Mouse (Mus musculus) cerebellum, adult 2 months (tissue): ENCODE measurements around the gene Pfas. TPM values are rescaled to one million over a fixed set of nuclear protein-coding genes. Genes with fewer than 3 reads are reported as not detected.

Source experiments
- DNase-seq, 2 experiments: peaks; one replicate each; pipeline ENCODE4 v3.0.0; 2021
- H3K27ac ChIP-seq: fragments of 200-500 bp; 2 replicates; pipeline ENCODE4 v1.5.1; 2012; ENCODE audit warnings: low read length, control low read depth, inconsistent platforms; ENCODE audit not compliant: insufficient read depth
- H3K27me3 ChIP-seq: fragments of 200-500 bp; 2 replicates; pipeline ENCODE4 v1.6.1; 2012; ENCODE audit warnings: inconsistent platforms, mild to moderate bottlenecking, low read length, moderate library complexity; ENCODE audit not compliant: control insufficient read depth, insufficient read depth
- H3K4me1 ChIP-seq: fragments of 200-500 bp; 2 replicates; pipeline ENCODE4 v1.6.1; 2011; ENCODE audit warnings: low read length; ENCODE audit not compliant: control insufficient read depth, insufficient read depth
- H3K4me3 ChIP-seq: fragments of 200-500 bp; replicated peaks from 2 replicates; pipeline ENCODE3; 2011; ENCODE audit warnings: mild to moderate bottlenecking, low read depth, low read length, control low read depth; ENCODE audit not compliant: insufficient read depth
- CTCF ChIP-seq: fragments of 200-500 bp; IDR thresholded peaks from 2 replicates; pipeline ENCODE4 v1.5.1; 2011; ENCODE audit warnings: low read depth, mild to moderate bottlenecking, control low read depth, low read length, moderate library complexity, borderline replicate concordance; ENCODE audit not compliant: insufficient read depth
- POLR2A ChIP-seq: fragments of 200-500 bp; IDR thresholded peaks from 2 replicates; pipeline ENCODE4 v1.6.1; 2011; ENCODE audit warnings: low read length, control low read depth, borderline replicate concordance; ENCODE audit not compliant: insufficient read depth
- WGBS: fragments of 180-500 bp; shearing (Covaris S2); methylation state at CpG from one replicate; pipeline ENCODE4 v1.1.7; 2018; 5-methylcytosine and 5-hydroxymethylcytosine counted together
- polyA plus RNA-seq: library from polyadenylated mRNA; depleted of rRNA; stranded (reverse); fragments of >200 nt; gene quantifications from 2 replicates; pipeline ENCODE4 v1.2.3, GENCODE M21; 2012

Pfas gene
- polyA plus RNA-seq, 1 experiment, result 23.2 TPM

GRCm38 (mm10) chr11:69046395-69046774 lies 38.1 kb upstream of the Pfas start:
- H3K27me3 ChIP-seq, result no peaks in the 10 kb centered on the region
- TF ChIP-seq POLR2A (no peak), CTCF (no peak)
- no peak overlapping the region for H3K27ac ChIP-seq
- WGBS, result 23% methylated on average over 9 of the region's 9 CpGs
- DNase-seq, result no peak
- H3K4me1 ChIP-seq, result no peaks in the 10 kb centered on the region
- no peak overlapping the region for H3K4me3 ChIP-seq

GRCm38 (mm10) chr11:69045531-69046394 lies 37.5 kb upstream of the Pfas start, which contains the start of gene Aurkb:
TSS of gene Aurkb (plus strand) at chr11:69045647.
- no peaks in the 10 kb centered on the region for H3K4me1 ChIP-seq
- H3K4me3 ChIP-seq, result peak within 1 kb of the TSS; percentile 65
- no peaks in the 10 kb centered on the region for H3K27me3 ChIP-seq
- no peak within 1 kb of the TSS for H3K27ac ChIP-seq
- peak; percentile 74 to 79 for DNase-seq
- no peak for TF ChIP-seq POLR2A
- no peak for TF ChIP-seq CTCF
- 1% methylated on average over 54 of the region's 54 CpGs for WGBS

- no peaks in the 10 kb centered on the region for H3K27me3 ChIP-seq
- TF ChIP-seq CTCF, result no peak
- no peak for TF ChIP-seq POLR2A
- H3K27ac ChIP-seq, result no peak overlapping the region
- DNase-seq, result peak in 1 of 2 experiments; percentile 33
- 72% methylated on average over 5 of the region's 5 CpGs for WGBS
- peaks cover 3% of the 10 kb centered on the region for H3K4me1 ChIP-seq
- no peak overlapping the region for H3K4me3 ChIP-seq
Measured at GRCm38 (mm10) chr11:69038173-69038572, 29.9 kb upstream of the Pfas start.

GRCm38 (mm10) chr11:69037231-69038061 lies 29.2 kb upstream of the Pfas start:
- peak; percentile 84 to 87 for DNase-seq
- peak overlapping the region; percentile 72; the same call in 1 of the 2 replicates for H3K27ac ChIP-seq
- H3K27me3 ChIP-seq, result no peaks in the 10 kb centered on the region
- under 1% methylated on average over 34 of the region's 34 CpGs for WGBS
- H3K4me3 ChIP-seq, result peak overlapping the region; percentile 97
- peaks cover 3% of the 10 kb centered on the region for H3K4me1 ChIP-seq
- TF ChIP-seq POLR2A, result no peak

- Histone ChIP-seq H3K4me3 (peak overlapping the region; percentile 97), H3K4me1 (peaks cover 3% of the 10 kb centered on the region), H3K27ac (peak overlapping the region; percentile 72; the same call in 1 of the 2 replicates), H3K27me3 (no peaks in the 10 kb centered on the region)
- DNase-seq, result peak; percentile 88 to 92
- 6% methylated on average over 20 of the region's 20 CpGs for WGBS
- TF ChIP-seq CTCF, result no peak
- no peak for TF ChIP-seq POLR2A
Measured at GRCm38 (mm10) chr11:69036486-69037230, 28.4 kb upstream of the Pfas start.

- peaks cover 3% of the 10 kb centered on the region for H3K4me1 ChIP-seq
- H3K27ac ChIP-seq, result no peak overlapping the region
- WGBS, result 1% methylated on average over 8 of the region's 8 CpGs
- TF ChIP-seq CTCF, result peak; percentile 80
- no peak; the same call in 1 of the 2 replicates for TF ChIP-seq POLR2A
- DNase-seq, result peak; percentile 91 to 94
- peak overlapping the region; percentile 55 for H3K4me3 ChIP-seq
- no peaks in the 10 kb centered on the region for H3K27me3 ChIP-seq
Measured at GRCm38 (mm10) chr11:69035849-69036248, 27.6 kb upstream of the Pfas start.

GRCm38 (mm10) chr11:69035411-69035810 lies 27.2 kb upstream of the Pfas start:
- Histone ChIP-seq H3K27me3 (no peaks in the 10 kb centered on the region), H3K27ac (no peak overlapping the region), H3K4me1 (peaks cover 3% of the 10 kb centered on the region), H3K4me3 (peak overlapping the region; percentile 19)
- 83% methylated on average over 9 of the region's 9 CpGs for WGBS
- TF ChIP-seq POLR2A (no peak), CTCF (no peak)
- DNase-seq, result no peak
